Mouse (Mus musculus): ENCODE data around the gene Tat.

Gene Tat

DNA sequence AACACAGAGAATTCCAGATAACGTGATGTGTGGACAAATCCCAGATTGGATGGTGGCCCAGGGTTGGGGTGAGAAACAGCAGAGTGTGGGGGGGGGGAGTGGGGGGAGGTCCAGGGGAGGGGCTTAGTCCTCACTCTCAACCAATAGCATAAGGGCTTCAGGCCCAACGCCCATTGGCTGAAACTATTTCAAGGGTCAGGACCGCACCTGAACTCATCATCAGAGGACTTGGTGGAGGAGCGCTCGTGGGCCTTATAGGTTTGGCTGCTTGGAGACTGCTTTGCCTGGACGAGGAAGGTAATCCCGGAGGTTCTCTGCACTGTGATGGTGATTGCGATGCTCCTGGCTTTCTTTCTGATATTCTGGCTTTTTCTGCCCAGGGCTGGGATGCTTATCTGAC lies at the start of gene Tat:
Gene Tat (plus strand): TSS at position 214 of the 400 bp plus-strand sequence.
- DNase-seq: no peak

DNA sequence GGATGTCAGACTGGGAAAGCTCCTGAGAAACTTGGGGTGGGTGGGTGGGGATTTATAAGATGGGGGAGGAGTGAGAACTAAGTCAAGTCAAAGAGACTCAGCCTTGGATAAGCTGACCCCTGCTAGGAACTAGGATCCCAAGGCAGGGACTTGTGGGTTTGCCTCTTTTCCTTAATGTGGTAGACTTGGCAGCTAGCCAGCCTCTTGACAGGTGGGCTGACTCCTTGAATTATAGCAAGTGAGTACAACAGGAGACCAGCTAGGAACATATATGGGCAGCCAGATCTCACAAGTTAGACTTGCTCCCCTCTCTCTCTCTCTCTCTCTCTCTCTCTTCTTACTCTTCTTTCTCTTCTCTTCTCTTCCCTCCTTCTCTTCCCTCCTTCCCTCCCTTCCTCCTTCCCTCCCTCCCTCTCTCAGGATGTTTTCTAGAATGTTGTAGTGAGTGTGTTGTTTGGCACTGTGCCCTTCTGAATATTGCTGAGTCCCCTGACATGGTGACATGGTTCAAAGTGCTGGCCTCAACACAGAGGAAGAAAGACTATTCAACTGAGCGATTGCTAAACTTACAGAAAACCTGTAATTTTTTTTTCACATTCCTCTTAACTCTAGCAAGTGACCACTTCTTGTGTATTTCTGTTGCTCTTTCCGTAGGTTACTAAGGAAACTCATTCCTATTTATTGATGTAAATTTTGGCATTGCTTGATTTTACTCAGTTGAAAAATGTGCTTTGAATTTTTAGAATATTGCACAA lies 48.5 kb upstream of the Tat start:
- no peak for DNase-seq

DNA sequence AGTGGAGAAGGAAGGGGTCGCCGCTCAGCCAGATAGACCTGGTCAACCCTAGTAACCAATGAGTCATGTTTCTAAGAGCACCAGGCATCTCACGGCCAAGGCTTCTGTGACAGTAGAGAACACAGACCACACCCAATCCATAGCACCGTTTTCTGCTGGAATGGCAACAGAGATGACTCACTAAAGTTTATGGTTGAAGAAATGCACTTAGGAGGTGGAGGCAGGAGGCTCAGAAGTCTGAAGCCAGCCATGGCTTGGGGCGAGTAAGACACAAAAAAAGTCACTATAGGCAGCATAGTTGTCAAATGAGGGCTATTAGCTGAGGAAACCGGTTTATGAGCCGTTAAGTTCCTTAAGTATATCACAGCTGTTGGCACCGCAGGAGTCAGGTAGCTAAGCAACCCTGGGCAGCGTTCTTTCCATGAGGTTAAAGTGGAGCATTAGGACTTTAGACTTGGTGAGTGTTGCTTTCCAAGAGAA lies 45.0 kb upstream of the Tat start:
- peak; percentile 49 to 68 for DNase-seq

- no peak for DNase-seq
Observed at GRCm38 (mm10) chr8:109945694-109946093, 44.5 kb upstream of the Tat start.

- DNase-seq: peak; percentile 46 to 65
Observed at GRCm38 (mm10) chr8:109946272-109946671, 44.0 kb upstream of the Tat start.

GRCm38 (mm10) chr8:109947447-109948284 lies 42.6 kb upstream of the Tat start:
- peak in 1 of 2 experiments; percentile 28 for DNase-seq

DNA sequence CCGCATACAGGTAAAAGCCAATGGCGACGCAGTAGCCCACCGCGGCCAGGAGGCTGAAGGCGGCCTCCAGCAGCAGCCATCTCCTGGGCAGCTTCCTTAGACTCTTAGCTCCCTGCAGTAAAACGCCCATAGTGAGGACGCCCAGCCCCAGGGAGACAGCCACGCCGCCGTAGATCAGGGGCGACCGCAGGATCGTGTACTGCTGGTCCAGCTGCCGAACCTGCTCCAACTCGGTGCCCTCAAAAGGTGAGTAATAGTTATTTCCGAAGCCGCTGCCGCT lies 42.0 kb upstream of the Tat start:
- DNase-seq: no peak

- no peak for DNase-seq
Observed at GRCm38 (mm10) chr8:109952171-109952570, 38.1 kb upstream of the Tat start.

- no peak for DNase-seq
Observed at GRCm38 (mm10) chr8:109954486-109954948, 35.7 kb upstream of the Tat start.

- DNase-seq: peak; percentile 58 to 75
Observed at GRCm38 (mm10) chr8:109957167-109958028, 32.8 kb upstream of the Tat start.

GRCm38 (mm10) chr8:109958036-109958655 lies 32.1 kb upstream of the Tat start:
- DNase-seq: no peak

DNA sequence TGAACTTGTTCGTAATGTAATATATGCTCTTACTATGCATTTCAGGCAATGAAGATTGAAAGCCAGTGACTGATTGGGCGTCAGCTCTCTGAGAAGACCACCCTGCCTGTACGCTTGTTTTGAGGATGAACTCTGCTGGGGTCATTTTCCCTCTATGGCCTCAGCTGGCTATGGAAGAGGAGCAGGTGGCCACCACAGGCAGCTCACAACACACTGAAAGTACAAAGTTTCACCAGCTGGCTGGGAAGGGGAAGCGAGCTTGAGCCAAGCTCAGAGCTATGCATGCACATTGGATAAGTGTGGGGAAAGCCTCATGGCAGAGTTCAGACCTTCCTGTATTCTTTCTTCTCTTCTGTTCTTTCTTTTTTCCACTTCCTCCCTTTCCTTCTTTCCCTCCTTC lies 31.1 kb upstream of the Tat start:
- no peak for DNase-seq

DNA sequence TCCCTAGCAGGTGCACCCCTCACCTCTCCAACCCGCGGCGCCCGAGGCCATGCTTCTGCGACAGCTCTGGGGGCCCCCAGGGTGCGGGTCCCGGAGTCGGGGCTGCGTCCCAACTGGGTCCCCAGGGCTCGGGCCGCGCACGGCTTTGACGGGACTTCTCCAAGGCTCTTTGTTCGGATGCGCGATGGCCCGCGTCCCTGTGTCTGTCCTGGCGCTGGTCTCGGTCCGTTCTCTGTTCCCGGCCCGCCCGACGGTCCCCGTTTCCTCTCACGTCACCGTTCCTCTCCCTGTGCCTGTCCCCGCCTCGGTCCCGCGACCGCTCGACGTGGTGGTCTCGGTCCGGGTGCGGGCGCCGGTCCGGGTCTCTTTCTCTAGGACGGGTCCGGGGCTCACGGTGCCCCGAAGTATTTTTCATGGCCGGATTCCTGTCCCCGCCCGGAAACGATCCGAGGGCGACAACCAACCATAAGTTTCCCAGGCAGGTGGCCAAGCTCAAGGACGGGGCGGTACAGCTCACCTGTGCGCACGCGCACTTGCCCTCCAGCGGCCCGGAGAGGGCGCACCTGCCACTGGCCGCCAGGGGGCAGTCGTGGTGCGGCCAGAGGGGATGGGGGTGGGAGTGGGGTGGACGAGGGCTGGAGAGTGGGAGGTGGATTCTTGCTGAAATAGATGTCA lies 28.4 kb upstream of the Tat start, which contains the start of gene Marveld3:
Gene Marveld3 (minus strand): TSS at position 511 of the 675 bp plus-strand sequence.
- DNase-seq: peak; percentile 81 to 85

- no peak for DNase-seq
Observed at GRCm38 (mm10) chr8:109962896-109963295, 27.3 kb upstream of the Tat start.

- no peak for DNase-seq
Observed at GRCm38 (mm10) chr8:109963421-109963820, 26.8 kb upstream of the Tat start.

DNA sequence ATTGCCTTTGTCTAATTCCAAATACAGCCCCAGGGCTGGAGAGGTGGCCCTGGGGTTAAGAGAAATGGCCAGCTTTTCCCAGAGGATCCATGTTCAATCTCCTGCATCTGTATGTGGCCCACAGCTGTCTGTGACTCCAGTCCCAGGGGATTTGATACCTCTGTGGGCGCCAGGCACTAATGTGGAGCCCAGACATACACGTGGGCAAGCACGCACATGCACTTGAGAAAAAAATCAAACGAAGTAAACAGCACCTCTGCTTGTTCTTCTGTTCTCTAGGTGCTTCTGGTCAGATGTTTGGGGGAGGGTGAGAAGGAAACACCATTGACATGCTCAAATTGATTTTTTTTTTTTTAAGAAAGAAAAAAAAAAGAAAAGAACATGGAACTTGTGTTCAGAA lies 26.1 kb upstream of the Tat start:
- DNase-seq: no peak

- DNase-seq: no peak
Observed at GRCm38 (mm10) chr8:109968837-109969236, 21.4 kb upstream of the Tat start.

GRCm38 (mm10) chr8:109970323-109970722 lies 19.9 kb upstream of the Tat start:
- DNase-seq: no peak

DNA sequence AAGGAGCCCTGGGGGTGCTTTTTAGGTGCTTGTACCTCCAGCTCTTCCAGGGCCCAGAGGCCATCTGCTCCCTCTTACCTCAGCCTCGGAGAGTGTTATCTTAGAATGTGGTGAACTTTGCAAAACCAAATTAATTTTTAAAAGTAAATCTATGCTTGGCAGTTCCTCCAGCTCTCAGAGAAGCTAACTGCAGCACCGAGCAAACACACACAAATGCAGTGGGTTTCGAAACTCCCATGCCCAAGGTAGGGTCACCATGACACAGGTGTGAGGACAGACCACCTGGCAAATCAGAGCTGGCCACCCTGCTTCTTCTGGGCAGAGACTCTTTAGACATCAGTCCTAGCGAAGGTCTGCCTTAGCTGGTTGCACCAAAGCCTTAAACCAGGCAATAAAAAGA lies 17.3 kb upstream of the Tat start:
- DNase-seq: no peak

DNA sequence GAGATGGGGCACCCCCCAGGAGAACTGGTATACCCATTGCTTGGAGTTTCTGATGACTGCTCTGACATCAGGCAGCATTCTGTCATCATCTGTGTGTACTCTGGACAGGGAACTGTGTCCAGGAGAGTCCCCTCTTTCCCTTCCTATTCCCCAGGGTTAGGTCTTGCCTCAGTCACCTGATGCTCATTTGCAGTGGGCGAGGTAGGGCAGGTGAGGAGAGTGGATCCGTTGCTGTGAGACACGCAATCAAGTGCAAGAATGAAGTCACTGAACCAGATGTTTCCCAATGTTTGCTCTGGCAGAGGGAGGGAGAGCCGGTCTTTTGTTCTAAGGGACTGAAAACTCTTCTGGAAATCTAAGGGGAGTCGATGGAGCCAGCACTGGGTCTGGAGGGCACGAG lies 10.9 kb upstream of the Tat start:
- DNase-seq: no peak

DNA sequence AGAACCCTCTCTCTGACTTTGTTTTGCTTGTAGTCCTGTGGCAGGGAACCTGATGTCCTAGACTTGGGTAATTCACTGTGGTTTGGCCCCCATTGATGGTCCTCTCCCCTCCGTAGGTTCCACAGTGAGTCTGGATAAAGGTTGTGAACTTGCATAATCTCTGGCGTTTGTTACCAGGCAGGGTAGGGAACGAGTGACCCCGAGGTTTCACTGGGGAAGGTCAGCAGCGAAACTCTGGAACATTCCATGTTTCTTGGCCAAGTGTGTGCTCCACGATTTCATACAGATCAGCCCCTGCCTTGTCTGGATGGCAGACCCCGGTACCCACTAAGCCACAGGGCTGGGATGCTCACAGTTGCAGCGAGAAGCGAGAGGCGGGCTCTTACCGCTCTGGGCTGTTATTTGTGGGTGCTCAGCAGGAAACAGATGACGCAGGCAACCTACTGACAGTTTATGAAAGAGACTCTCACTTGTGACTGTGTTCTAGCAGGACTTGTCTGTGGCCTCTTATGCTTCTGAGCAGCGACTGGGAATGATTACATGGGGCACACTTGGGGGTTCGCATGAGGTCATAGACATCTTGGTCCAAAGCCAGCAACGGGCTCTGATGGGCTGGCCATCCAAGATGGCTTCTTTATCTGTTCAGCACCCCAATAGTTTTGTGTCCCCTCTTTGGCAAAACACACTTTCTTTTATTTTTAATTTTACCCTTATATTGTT lies 7.7 kb upstream of the Tat start:
- no peak for DNase-seq
